Mouse (Mus musculus) cerebellum, adult 11-12 months (tissue): Measurements from ENCODE around the gene Dock9.
"Not testable (repeated sequence)": the region's sequence is repeated elsewhere in the genome, so short reads cannot be mapped to it uniquely, and the experiment has no call there.

Experiments
- DNase-seq: peaks from one replicate; pipeline ENCODE4 v3.0.0; 2022

Dock9 gene

GRCm38 (mm10) chr14:121657633-121658032 is 140.0 kb downstream of the Dock9 start:
- no peak for DNase-seq

DNA sequence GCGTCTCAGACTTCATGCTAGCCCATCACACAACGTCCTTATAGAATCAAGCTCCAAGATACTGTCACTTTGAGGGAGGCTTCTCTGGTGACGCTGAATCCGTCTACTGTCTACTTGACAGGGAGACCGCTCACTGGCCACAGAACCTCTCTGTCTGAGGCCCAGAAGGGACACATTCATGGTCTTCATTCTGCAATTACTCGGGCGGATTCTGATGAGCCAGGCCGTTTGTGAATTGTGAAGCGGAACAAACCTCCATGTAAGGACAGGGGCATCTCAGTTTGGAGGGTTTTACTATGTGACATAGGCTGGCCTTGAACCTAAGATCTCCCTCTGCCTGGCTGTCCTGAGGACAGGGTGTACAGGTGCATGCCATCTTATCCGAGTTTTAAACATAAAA is 140.7 kb downstream of the Dock9 start:
- DNase-seq: no peak

GRCm38 (mm10) chr14:121654977-121655376 is 142.7 kb downstream of the Dock9 start:
- no peak for DNase-seq

DNA sequence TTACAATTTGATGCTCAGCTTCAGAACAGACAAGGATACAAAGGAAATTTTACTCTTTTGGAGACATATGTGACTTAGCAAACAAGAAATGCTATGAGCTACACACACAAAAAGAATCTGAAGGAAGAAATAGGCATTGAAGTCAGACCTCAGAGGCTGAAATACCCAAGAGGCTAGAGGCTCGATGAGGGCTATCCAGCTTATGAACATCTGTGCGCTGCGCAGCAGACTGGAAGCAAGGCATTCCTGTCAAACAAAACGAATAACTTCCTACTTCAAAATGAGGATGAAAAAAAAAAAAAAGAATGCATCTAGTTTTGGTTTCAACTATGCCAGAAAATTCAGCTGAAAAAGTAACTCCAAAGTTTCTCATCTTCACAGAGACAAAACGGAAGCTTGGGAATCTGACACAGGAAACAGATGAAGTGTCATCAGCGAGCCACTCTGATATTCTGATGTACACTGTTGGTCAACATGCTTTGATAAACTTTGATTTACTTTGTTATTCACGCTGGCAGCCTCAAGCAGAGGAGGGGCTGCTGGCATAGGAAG is 143.1 kb downstream of the Dock9 start:
- DNase-seq: no peak

DNA sequence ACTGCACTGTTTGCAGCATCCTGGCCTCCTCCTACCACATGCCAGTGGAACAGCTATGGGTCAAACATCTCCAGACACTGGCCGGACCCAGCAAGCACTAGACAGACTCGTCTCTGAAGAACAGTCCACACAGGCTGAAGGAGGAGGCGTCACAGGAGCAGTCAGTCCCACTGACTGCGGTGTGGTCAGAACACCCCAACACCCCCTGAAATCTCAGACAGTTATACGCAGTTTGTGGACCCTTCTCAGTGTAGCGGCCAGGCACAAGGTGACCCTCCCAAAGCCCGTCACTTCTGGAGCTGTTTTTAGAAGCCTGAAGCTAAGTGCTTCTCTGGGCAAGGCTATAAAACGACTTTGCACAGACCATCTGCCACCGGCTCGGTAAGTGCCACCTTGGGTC is 143.9 kb downstream of the Dock9 start:
- no peak for DNase-seq

- DNase-seq: peak; percentile 91
These were observed 144.4 kb downstream of the Dock9 start for GRCm38 (mm10) chr14:121653241-121653640.

GRCm38 (mm10) chr14:121648581-121649060 is 149.0 kb downstream of the Dock9 start:
- no peak for DNase-seq

GRCm38 (mm10) chr14:121647693-121648092 is 149.9 kb downstream of the Dock9 start:
- no peak for DNase-seq

DNA sequence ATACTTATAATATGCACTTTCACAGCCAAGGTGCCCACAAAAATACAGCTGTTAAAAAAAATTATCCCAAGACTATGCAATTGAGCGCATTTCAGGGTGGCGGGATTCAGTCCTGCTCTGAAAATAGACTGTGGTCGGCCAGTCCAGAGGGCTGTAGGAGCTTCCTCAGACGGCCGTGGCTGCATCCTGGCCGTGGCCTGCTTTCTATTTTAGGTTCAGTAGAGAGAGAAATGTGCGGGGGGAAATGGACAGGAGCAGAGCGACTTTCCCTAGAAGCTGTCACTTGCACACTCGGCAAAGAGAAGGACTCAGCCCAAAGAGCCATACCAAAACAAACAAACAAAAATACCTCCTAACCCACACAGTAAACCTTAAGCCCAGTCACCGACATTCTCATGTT is 151.0 kb downstream of the Dock9 start:
- peak; percentile 70 for DNase-seq

DNA sequence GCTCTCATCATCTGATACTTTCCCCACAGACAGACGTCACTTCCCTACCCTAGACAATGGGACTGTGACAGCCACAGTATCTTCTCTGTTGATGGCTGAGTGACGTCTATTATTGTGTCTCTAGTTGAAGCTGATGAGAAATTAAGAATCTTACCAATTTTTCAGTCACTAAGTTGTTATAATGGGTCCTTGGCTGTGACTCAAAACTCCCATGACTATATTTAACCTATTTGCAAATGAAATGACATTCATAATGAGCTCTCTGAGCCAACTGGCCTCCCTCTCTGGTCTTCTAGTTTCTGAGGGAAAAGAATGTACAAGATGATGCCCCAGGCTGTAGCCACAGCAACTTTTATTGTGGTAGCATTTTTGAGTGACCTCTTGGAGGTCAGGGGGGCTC is 153.3 kb downstream of the Dock9 start:
- DNase-seq: no peak

DNA sequence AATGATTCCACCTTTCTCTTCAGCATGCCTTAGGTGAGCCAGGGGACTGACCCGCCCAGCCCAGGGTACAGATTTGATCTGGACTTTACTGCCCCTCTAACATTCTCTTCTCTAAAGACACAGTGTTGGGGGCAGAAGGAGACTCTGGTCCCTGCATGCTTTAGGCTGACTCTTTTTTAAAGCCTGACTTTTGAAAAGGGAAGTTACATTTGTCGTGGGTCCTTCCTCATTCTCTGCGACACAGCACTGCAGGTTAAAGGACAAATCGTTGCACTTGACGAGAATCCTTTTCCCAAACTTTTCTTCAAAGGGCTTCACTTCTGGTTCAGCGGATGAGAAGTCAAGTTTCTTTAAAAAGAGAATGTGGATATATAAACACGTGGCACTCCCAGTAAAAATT is 156.4 kb downstream of the Dock9 start:
- DNase-seq: no peak

GRCm38 (mm10) chr14:121636935-121637510 is 160.6 kb downstream of the Dock9 start:
- no peak for DNase-seq

DNA sequence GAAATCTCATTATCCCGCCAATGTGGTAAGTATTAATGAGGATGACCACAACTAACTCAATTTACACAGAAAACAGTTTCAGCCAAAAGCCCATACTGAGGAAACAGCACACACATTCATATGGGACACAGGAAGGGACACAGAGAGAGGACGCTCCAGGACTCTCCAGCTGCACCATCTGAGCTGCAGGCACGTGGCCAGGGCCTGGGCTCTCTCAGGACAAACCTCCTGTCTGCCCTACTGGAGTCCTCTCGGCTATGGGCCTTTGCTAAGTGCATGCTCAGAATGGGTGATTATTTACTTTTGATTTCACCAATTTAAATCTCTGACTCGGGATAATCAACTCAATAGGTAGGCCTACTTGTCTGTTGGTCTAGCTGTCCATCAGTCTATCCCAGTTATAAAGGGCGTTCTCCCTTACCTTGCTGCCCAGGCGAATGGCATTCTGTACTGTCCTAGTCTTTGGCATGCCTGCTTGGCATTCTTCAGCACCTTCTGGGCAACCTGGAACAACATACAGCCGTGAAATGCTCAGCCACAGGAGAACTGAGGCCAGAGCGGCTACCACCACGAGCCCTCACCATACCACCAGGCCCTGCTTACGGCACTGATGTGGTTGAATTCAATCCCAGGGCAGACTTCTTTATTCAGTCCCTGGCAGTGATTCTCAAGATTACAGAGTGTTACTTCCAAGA is 162.8 kb downstream of the Dock9 start:
- peak; percentile 92 for DNase-seq

- DNase-seq: no peak
These were observed 163.4 kb downstream of the Dock9 start for GRCm38 (mm10) chr14:121634093-121634735.

DNA sequence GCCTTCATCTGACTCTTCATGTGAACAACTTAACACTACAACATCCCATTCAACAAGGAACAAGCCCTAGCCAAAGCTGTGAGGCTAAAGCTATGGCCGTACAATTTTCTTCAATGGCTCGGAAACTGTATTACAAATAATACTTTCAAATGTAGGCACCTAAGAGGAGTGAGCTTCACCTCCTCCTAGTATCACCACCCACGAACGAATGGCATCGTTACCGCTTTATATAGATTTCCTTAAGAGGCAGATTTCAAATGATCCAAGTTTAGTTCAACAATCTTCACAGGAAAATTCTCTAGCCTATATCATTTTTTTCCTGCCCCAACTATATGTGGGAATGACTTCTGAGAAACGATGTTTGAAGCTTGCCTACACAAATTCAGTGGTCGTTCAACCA is 165.7 kb downstream of the Dock9 start:
- DNase-seq: no peak

DNA sequence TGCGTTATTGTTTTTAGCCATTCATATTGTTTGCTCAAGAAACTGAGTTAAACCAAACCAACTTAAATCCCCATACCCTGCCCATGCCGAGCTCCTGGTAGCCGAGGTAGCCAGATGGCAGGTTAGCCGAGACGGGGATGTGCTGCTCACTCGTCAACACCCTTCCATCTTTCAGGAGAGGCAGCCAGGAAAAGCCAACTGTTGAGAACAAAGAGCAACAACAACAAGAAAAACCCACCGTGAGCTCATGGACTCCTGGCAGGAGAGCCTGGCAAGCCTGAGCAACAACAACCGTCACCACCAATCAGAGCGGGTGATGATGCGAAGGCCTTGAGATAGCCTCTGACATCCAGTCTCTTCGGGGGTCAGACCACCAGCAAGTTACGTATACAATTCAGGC is 170.9 kb downstream of the Dock9 start:
- peak; percentile 70 for DNase-seq

DNA sequence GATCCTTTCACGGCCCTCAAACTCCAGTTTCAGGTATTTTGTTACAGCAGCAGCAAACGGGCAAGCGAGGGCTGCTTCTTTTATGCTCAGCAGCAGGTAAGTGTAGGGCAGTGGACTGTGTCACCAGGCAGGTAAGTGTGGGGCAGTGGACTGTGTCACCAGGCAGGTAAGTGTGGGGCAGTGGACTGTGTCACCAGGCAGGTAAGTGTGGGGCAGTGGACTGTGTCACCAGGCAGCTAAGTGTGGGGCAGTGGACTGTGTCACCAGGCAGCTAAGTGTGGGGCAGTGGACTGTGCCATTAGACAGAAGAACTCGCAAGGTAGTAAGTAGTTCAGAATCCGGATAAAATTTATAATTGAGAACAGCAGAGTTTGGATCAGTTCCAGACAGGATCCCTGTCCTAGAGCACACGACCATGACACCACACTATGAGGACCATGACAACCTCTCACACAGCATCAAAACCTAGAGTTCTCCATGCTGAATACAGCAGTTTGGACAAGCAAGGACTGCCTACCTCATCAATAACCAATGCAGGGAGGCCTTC is 173.6 kb downstream of the Dock9 start:
- DNase-seq: not testable (repeated sequence)

DNA sequence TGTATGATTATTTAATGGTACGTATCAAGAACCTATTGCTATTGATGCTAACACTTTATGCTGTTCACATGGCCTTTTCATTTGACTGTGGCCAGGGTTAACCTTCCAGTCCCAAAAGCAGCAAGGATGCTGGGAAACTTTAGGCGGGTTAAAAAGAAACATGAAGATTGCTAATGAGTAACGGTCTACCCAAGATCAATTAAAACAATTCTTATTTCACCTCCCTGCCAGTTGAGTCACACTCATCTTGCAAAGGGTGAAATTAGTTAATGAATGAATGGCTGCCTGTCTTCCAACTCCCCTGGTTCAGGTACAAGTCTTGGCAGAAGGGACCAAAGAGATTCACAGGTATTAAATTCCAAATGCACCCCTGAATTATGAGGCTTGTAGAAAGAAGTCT is 175.8 kb downstream of the Dock9 start:
- no peak for DNase-seq

DNA sequence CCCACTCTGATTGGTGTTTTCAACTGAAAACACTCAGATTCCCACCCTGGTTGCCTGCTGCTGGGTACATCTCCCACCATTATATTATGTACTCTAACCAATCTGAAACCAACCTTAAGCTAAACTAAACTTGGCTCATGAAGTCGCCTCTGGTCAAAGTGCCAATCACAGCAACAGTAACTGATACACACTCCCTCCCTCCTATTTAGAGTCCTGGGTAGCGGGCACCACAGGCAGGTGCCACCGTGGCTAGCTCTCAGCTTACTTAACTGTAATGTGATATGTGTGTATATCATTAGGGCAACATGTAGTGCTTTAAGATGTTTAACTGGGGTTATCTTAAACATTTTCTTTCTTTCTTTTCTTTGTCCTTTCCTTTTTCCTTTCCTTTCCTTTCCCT is 177.1 kb downstream of the Dock9 start:
- no peak for DNase-seq

GRCm38 (mm10) chr14:121620157-121620556 is 177.5 kb downstream of the Dock9 start:
- DNase-seq: no peak

DNA sequence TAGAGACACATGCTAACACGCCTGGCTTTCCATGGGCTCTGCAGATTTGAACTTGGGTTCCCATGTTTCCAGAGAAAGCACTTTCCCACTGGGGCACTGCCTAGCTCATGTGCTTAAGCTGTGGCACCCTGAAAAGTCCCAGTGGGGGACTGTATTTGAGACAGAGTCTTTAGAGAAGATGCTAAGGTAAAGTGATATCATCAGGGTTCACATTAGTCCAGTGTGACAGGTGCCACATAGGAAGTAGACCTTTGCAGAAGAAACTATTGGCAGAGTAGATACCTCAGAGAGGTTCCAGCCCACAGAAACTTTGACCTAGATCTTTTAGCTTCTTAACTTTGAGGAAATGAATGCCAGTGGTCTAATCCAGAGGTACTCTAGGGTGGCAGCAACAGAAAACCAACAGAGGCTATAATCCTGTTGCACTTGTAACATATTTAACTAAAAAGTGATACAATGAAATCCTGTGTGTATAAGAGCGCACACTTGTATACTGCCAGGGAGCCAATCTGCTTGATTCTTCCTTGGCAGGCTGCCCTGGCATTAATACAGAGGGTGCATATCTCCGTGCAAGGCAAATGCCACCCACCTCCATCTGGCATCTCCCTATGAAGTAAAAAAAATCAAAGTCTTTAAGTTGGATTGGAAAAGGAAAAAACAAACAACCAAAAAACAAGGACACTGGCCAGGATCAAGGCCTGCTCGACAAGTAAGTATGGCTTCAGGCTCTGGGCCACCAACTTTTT is 179.8 kb downstream of the Dock9 start:
- DNase-seq: peak; percentile 95

DNA sequence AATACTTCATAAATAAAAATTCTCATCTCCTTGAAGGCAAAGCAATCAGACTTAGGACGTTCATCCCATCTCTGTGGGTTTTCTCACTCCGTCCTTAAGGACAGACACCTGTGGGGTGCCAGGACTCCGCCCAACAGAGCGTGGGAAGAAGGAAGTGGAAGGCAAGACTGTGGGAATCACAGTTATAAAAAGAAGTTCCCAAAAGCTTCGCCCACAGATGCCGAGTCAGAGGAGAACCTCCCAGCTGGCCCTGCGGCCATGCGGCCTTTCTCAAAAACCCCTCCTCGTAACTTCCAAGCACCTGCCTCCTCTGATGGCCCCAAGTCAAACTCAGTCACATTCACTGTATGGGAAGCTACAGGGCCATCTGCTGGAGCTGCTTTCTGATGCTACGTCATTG is 182.2 kb downstream of the Dock9 start:
- no peak for DNase-seq
